Mouse (Mus musculus): ENCODE measurements around the gene Ranbp6. TPM values are rescaled to one million over a fixed set of nuclear protein-coding genes. Genes with fewer than 3 reads are reported as not detected.

Gene Ranbp6
- total and polyA plus RNA-seq, 3 experiments, result 22.6 to 23.7 TPM; not detected in 1

DNA sequence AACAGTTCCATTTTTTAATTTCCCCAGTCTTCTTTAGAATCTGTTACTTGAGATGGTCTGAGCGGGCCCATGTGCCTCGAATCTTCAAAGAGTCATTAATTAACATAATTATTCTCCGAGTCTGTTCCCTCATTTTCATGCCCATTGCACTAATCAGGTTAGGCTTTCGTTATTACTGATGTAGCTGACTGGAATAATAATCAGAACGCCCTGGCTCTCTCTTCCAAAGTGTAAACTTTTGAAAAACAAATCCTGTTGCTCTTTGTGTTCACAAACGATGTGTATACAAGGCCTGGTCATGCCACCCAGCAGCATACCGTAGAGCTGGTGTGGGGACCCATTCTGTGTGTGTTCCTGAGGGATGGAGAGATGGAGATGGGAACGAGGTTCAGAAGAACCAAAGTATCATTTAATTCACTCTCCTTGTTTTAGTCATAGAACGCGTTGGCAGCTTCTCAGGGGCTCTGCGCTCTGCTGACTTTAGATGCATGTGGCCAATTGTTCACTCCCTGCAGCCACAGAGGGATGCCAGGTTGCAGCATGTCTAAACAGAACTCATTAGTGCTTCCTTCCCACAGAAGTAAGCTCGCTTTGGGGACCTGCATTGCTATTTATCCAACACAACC, 31.4 kb upstream of the Ranbp6 start:
- no peak for TF ChIP-seq MAFK (IDR thresholded peaks at IDR 0.05; ENCODE audit: borderline replicate concordance, low read depth, low read length)
- no peak for TF ChIP-seq MYB (IDR thresholded peaks at IDR 0.05; ENCODE audit: low read depth, low read length)
- TF ChIP-seq CHD1 (IDR thresholded peaks at IDR 0.05; ENCODE audit: low read depth, low read length), result no peak
- TF ChIP-seq UBTF (IDR thresholded peaks at IDR 0.05; ENCODE audit: borderline replicate concordance, insufficient read depth, low read depth, low read length), result no peak
- no peak for TF ChIP-seq BHLHE40 (IDR thresholded peaks at IDR 0.05; ENCODE audit: borderline replicate concordance, low read depth, low read length)
- TF ChIP-seq USF2 (IDR thresholded peaks at IDR 0.05; ENCODE audit: borderline replicate concordance in 1 of 2, insufficient read depth in 1 of 2, low read depth in 1 of 2, low read length in 2 of 2), result no peak
- no peak for TF ChIP-seq TAL1 (IDR thresholded peaks at IDR 0.05; ENCODE audit: low read length)
- no peak for TF ChIP-seq KAT2A (conservative IDR thresholded peaks at IDR 0.05; ENCODE audit: low read depth, low read length)
- no peak for TF ChIP-seq NELFE (IDR thresholded peaks at IDR 0.05; ENCODE audit: low read depth, low read length)
- TF ChIP-seq SIN3A (IDR thresholded peaks at IDR 0.05; ENCODE audit: low read length), result no peak
- H3K79me2 ChIP-seq (ENCODE audit: control insufficient read depth, insufficient read depth, low read length, poor library complexity), result no peaks in the 10 kb centered on the region

DNA sequence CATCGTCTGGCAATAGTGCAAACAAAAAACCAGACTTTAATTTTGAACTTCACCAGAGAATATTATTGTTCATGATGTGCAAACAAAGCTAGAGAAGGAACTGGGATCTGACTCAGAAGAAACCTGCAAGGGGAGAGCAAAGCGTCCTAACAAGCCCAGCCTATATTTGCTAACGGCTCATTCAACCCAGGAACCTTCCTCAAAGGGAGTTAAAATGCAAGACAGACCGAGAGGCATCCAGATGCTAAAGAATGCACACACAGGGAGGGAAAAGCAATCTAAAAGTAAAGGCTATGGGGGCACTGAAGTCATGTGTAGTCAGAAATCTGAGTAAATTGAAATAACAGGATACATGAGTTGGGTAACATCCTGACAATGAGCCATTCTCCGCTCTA, 30.9 kb upstream of the Ranbp6 start:
- Histone ChIP-seq H3K79me2 (ENCODE audit: control insufficient read depth, insufficient read depth, low read length, poor library complexity) (no peaks in the 10 kb centered on the region), H3K36me3 (ENCODE audit: control insufficient read depth in 1 of 2, insufficient read depth in 2 of 2, low read length in 2 of 2) (no peaks in the 10 kb centered on the region), H3K4me1 (ENCODE audit: control insufficient read depth in 1 of 2, insufficient read depth in 2 of 2, low read length in 2 of 2) (no peaks in the 10 kb centered on the region), H3K27me3 (ENCODE audit: control insufficient read depth in 1 of 2, insufficient read depth in 2 of 2, low read length in 2 of 2) (peaks cover 3% of the 10 kb centered on the region in 2 experiments; a peak in 3 of 4 replicates), H3K4me3 (ENCODE audit: control insufficient read depth in 1 of 2, insufficient read depth in 1 of 2, low read depth in 2 of 2, low read length in 2 of 2) (no peak overlapping the region), H3K27ac (ENCODE audit: control insufficient read depth, low read depth, low read length) (no peak overlapping the region), H3K9ac (ENCODE audit: control insufficient read depth, low read depth, low read length, poor library complexity, severe bottlenecking) (no peak overlapping the region), H3K9me3 (replicated peaks; ENCODE audit: insufficient read depth, low read length) (no peaks in the 10 kb centered on the region)
- DNase-seq (ENCODE audit: low read depth, low spot score), result no peak
- TF ChIP-seq ZKSCAN1 (IDR thresholded peaks at IDR 0.05; ENCODE audit: low read depth, low read length) (no peak), RAD21 (IDR thresholded peaks at IDR 0.05; ENCODE audit: low read depth, low read length) (no peak), POLR2AphosphoS5 (IDR thresholded peaks at IDR 0.05; ENCODE audit: borderline replicate concordance, low read depth, low read length) (no peak), GABPA (IDR thresholded peaks at IDR 0.05; ENCODE audit: low read depth, low read length) (no peak), ELF1 (IDR thresholded peaks at IDR 0.05; ENCODE audit: low read depth, low read length) (no peak), ZC3H11A (IDR thresholded peaks at IDR 0.05; ENCODE audit: low read depth, low read length) (no peak), SMC3 (IDR thresholded peaks at IDR 0.05; ENCODE audit: low read depth, low read length) (no peak), SIN3A (IDR thresholded peaks at IDR 0.05; ENCODE audit: low read length) (no peak), POLR2A (IDR thresholded peaks at IDR 0.05; ENCODE audit: control insufficient read depth in 1 of 2, insufficient read depth in 1 of 2, low read depth in 1 of 2, low read length in 2 of 2, poor library complexity in 1 of 2) (no peak), MAFK (IDR thresholded peaks at IDR 0.05; ENCODE audit: borderline replicate concordance, low read depth, low read length) (no peak), E2F4 (IDR thresholded peaks at IDR 0.05; ENCODE audit: borderline replicate concordance, low read depth, low read length) (no peak), TBP (IDR thresholded peaks at IDR 0.05; ENCODE audit: low read depth, low read length) (no peak), MAZ (IDR thresholded peaks at IDR 0.05; ENCODE audit: low read depth, low read length) (no peak), MAX (IDR thresholded peaks at IDR 0.05; ENCODE audit: low read length) (no peak), ZNF384 (IDR thresholded peaks at IDR 0.05; ENCODE audit: low read depth, low read length) (no peak), HCFC1 (IDR thresholded peaks at IDR 0.05; ENCODE audit: low read depth, low read length) (no peak), RCOR1 (IDR thresholded peaks at IDR 0.05; ENCODE audit: low read depth, low read length) (no peak), JUND (IDR thresholded peaks at IDR 0.05; ENCODE audit: low read depth, low read length) (no peak), NELFE (IDR thresholded peaks at IDR 0.05; ENCODE audit: low read depth, low read length) (no peak)

More for the DNA sequence above, 31.4 kb upstream of the Ranbp6 start:
- Histone ChIP-seq H3K4me1 (ENCODE audit: control insufficient read depth in 1 of 2, insufficient read depth in 2 of 2, low read length in 2 of 2) (no peaks in the 10 kb centered on the region), H3K27me3 (ENCODE audit: control insufficient read depth in 1 of 2, insufficient read depth in 2 of 2, low read length in 2 of 2) (peaks cover 3% of the 10 kb centered on the region in 2 experiments; a peak in 3 of 4 replicates), H3K4me3 (ENCODE audit: control insufficient read depth in 1 of 2, insufficient read depth in 1 of 2, low read depth in 2 of 2, low read length in 2 of 2) (no peak overlapping the region), H3K9ac (ENCODE audit: control insufficient read depth, low read depth, low read length, poor library complexity, severe bottlenecking) (no peak overlapping the region), H3K27ac (ENCODE audit: control insufficient read depth, low read depth, low read length) (no peak overlapping the region), H3K36me3 (ENCODE audit: control insufficient read depth in 1 of 2, insufficient read depth in 2 of 2, low read length in 2 of 2) (no peaks in the 10 kb centered on the region), H3K9me3 (replicated peaks; ENCODE audit: insufficient read depth, low read length) (no peaks in the 10 kb centered on the region)
- DNase-seq (ENCODE audit: low read depth, low spot score), result no peak

Measured in MEL (cell line).